Mouse (Mus musculus) stomach, postnatal 0 days (tissue): ENCODE measurements at regions not wholly inside any gene's neighbourhood (a gene's known extent, or its start where the extent isn't known, plus 50 kb on each side); places are given as distances from the start of the nearest gene placed in this dataset.

ENCODE experiments used
- CTCF ChIP-seq: IDR thresholded peaks from 2 replicates; pipeline ENCODE4 v1.5.1; 2016; ENCODE audit warnings: antibody characterized with exemption, low read depth, mild to moderate bottlenecking, moderate library complexity
- EP300 ChIP-seq: optimal IDR thresholded peaks from 2 replicates; pipeline ENCODE3; 2016; ENCODE audit warnings: antibody characterized with exemption

DNA sequence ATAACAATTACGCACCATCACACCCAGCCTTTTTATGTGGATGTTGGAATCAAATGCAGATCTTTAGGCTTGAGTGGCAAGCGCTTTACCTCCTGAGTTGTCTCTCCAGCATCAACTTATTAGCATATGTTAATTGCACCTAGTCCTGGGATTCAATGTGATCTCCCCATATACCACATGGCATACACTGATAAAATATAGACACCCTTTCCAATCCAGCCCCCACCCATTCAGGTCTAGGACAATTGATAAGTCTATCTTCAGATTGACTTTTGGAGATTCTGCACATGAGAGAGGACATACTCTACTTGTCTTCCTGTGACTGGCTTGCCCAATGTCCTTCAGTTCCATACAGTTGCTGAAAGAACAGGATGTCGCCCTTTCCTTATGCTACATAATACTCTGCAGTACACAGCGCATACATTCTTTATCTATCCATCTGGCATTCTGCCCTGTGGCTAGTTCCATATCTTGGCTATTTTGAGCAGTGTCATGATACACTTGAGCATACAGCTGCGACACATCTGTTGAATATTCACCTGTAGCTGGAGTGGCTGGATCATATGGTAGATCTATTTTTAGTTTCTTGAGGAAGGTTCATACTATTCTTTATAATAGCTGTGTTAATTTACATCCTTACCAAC, 120.3 kb downstream of the Gsdmc2 start:
- TF ChIP-seq CTCF (no peak), EP300 (no peak)
